Mouse (Mus musculus): ENCODE results near the gene Ptpra. TPM values are rescaled to one million over a fixed set of nuclear protein-coding genes. Genes with fewer than 3 reads are reported as not detected.

Gene Ptpra
- polyA plus RNA-seq, 1 experiment, result 57.9 TPM

GRCm38 (mm10) chr2:130429851-130430250, 20.2 kb upstream of the Ptpra start:
- peaks cover 62% of the 10 kb centered on the region for H3K79me2 ChIP-seq (ENCODE audit: control insufficient read depth, insufficient read depth)
- TF ChIP-seq TCF3 (IDR thresholded peaks at IDR 0.05; ENCODE audit: insufficient read length, low read depth) (no peak), TCF12 (IDR thresholded peaks at IDR 0.05; ENCODE audit: insufficient read depth, poor library complexity, severe bottlenecking) (no peak), REST (IDR thresholded peaks at IDR 0.05; ENCODE audit: insufficient read depth, insufficient read length) (no peak)

DNA sequence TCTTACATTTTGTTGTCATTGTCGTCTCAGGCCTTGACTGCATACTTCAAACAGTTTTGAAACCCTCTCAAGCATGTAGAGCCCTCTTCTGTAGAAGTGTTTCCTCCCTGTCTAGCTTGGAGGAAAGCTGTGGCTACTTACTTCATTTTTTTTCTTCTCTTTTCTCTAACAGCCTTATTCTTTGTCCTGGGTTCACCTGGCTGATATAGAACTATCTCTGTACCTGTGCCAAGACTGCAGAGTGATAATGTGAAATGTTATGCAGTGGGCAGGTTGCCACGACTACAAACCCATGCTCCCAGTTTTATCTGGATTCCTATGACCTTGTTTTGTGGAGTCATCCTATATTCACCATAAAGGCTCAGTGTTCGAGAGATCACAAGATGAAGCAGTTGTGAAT, 19.6 kb upstream of the Ptpra start:
- Histone ChIP-seq H3K79me2 (ENCODE audit: control insufficient read depth, insufficient read depth) (peaks cover 62% of the 10 kb centered on the region), H3K4me2 (ENCODE audit: low read depth) (no peak overlapping the region), H3K27me3 (ENCODE audit: control insufficient read depth, insufficient read depth, insufficient read length) (no peaks in the 10 kb centered on the region), H3ac (ENCODE audit: control insufficient read depth, insufficient read length) (no peak overlapping the region), H3K36me3 (ENCODE audit: control insufficient read depth, insufficient read depth) (no peaks in the 10 kb centered on the region), H3K4me3 (no peak overlapping the region)
- TF ChIP-seq TCF12 (IDR thresholded peaks at IDR 0.05; ENCODE audit: insufficient read depth, poor library complexity, severe bottlenecking) (no peak), E2F4 (IDR thresholded peaks at IDR 0.05; ENCODE audit: insufficient read depth) (no peak), MYOG (IDR thresholded peaks at IDR 0.05; ENCODE audit: control insufficient read depth in 1 of 3, insufficient read depth in 1 of 3, insufficient read length in 2 of 3, low read depth in 2 of 3) (no peak), MAX (IDR thresholded peaks at IDR 0.05; ENCODE audit: low read depth) (no peak), POLR2A (IDR thresholded peaks at IDR 0.05; ENCODE audit: insufficient read length, low read depth) (no peak), MYOD1 (IDR thresholded peaks at IDR 0.05; ENCODE audit: control insufficient read depth in 1 of 3, insufficient read length in 2 of 3, low read depth in 2 of 3) (no peak), USF1 (IDR thresholded peaks at IDR 0.05; ENCODE audit: low read depth) (no peak), POLR2AphosphoS2 (IDR thresholded peaks at IDR 0.05; ENCODE audit: insufficient read length, low read depth) (no peak)

More at GRCm38 (mm10) chr2:130429851-130430250, 20.2 kb upstream of the Ptpra start:
- H3K36me3 ChIP-seq (ENCODE audit: control insufficient read depth, insufficient read depth), result no peaks in the 10 kb centered on the region
- no peak overlapping the region for H3K4me2 ChIP-seq (ENCODE audit: low read depth)
- no peaks in the 10 kb centered on the region for H3K27me3 ChIP-seq (ENCODE audit: control insufficient read depth, insufficient read depth, insufficient read length)
- H3ac ChIP-seq (ENCODE audit: control insufficient read depth, insufficient read length), result no peak overlapping the region
- no peak overlapping the region for H3K4me3 ChIP-seq

DNA sequence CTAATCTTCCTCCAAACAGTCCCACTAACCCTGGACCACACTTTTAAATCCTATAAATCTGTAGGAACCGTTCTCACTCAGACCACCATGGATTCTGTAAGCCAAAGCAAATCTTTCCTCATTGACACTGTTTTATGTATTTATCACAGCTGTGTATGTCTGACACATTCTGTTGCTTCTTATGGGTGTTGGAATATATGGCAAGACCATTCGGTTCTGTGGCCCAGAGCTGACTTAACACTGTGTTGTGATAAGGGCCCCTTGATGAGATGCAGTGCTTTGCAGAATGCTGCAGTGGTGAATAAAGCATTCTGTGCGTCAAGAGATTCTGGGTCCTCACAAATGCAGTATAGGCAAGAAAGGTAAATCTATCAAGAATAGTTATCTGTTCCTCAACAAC, 17.9 kb upstream of the Ptpra start:
- Histone ChIP-seq H3K4me2 (ENCODE audit: low read depth) (no peak overlapping the region), H3K27me3 (ENCODE audit: control insufficient read depth, insufficient read depth, insufficient read length) (no peaks in the 10 kb centered on the region), H3K79me2 (ENCODE audit: control insufficient read depth, insufficient read depth) (peaks cover 56% of the 10 kb centered on the region), H3K36me3 (ENCODE audit: control insufficient read depth, insufficient read depth) (no peaks in the 10 kb centered on the region), H3ac (ENCODE audit: control insufficient read depth, insufficient read length) (no peak overlapping the region), H3K4me3 (no peak overlapping the region)
- TF ChIP-seq SRF (IDR thresholded peaks at IDR 0.05; ENCODE audit: control insufficient read depth, insufficient read length, low read depth) (no peak), MYOD1 (IDR thresholded peaks at IDR 0.05; ENCODE audit: control insufficient read depth in 1 of 3, insufficient read length in 2 of 3, low read depth in 2 of 3) (no peak), E2F4 (IDR thresholded peaks at IDR 0.05; ENCODE audit: insufficient read depth) (no peak), CEBPB (IDR thresholded peaks at IDR 0.05; ENCODE audit: insufficient read depth, poor library complexity, severe bottlenecking) (no peak), MYOG (IDR thresholded peaks at IDR 0.05; ENCODE audit: control insufficient read depth in 1 of 3, insufficient read depth in 1 of 3, insufficient read length in 2 of 3, low read depth in 2 of 3) (no peak)

GRCm38 (mm10) chr2:130433152-130433551, 16.9 kb upstream of the Ptpra start:
- no peak for TF ChIP-seq REST (IDR thresholded peaks at IDR 0.05; ENCODE audit: insufficient read depth, insufficient read length)
- no peak for TF ChIP-seq E2F4 (IDR thresholded peaks at IDR 0.05; ENCODE audit: insufficient read depth)
- H3K27me3 ChIP-seq (ENCODE audit: control insufficient read depth, insufficient read depth, insufficient read length), result no peaks in the 10 kb centered on the region
- peaks cover 1% of the 10 kb centered on the region for H3K36me3 ChIP-seq (ENCODE audit: control insufficient read depth, insufficient read depth)
- no peak overlapping the region for H3K4me2 ChIP-seq (ENCODE audit: low read depth)
- no peak overlapping the region for H3K4me3 ChIP-seq
- H3ac ChIP-seq (ENCODE audit: control insufficient read depth, insufficient read length), result no peak overlapping the region
- H3K79me2 ChIP-seq (ENCODE audit: control insufficient read depth, insufficient read depth), result peaks cover 47% of the 10 kb centered on the region

DNA sequence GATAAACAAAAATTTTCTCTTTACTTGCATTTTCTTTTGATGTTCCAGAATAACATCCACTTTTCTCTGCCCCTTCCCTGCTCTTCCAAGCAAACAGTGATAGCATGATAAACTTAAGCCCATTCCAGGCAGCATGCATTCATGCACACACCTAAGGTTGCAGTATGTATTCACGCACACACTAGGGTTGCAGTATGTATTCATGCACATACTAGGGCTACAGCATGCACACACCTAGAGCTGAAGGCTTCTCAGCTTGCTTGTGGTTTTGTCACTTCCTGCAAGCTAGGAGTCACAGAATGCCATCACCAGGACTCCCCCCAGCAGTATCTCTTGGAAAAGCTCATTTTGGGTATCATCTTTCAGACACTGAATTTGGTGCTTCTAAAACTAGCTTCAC, 13.3 kb upstream of the Ptpra start:
- Histone ChIP-seq H3K36me3 (ENCODE audit: control insufficient read depth, insufficient read depth) (peaks cover 35% of the 10 kb centered on the region), H3K4me3 (no peak overlapping the region), H3K27me3 (ENCODE audit: control insufficient read depth, insufficient read depth, insufficient read length) (no peaks in the 10 kb centered on the region), H3K4me2 (ENCODE audit: low read depth) (no peak overlapping the region), H3ac (ENCODE audit: control insufficient read depth, insufficient read length) (no peak overlapping the region), H3K79me2 (ENCODE audit: control insufficient read depth, insufficient read depth) (peaks cover 42% of the 10 kb centered on the region)
- TF ChIP-seq REST (IDR thresholded peaks at IDR 0.05; ENCODE audit: insufficient read depth, insufficient read length) (no peak), CEBPB (IDR thresholded peaks at IDR 0.05; ENCODE audit: insufficient read depth, poor library complexity, severe bottlenecking) (no peak), MYOG (IDR thresholded peaks at IDR 0.05; ENCODE audit: control insufficient read depth in 1 of 3, insufficient read depth in 1 of 3, insufficient read length in 2 of 3, low read depth in 2 of 3) (no peak)

DNA sequence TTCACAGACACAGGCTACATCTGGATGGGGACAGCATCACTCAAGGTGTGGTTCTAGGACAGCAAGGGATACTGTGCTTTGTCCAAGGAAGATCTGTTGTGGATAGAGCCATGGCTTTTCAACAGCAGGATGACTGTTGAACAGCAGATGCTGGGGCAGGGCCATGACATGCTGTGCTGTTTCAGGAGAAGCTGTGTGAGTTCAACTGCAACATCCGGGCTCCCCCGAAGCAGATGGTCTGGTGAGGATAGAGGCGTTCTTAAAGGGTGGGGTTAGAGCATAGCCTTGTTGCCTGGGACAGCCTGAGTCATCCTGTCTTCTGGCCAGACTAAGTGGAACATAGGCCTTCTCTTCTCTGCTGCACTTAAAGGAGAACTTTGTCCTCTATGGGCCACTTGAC, 11.2 kb upstream of the Ptpra start:
- Histone ChIP-seq H3K4me2 (ENCODE audit: low read depth) (no peak overlapping the region), H3K27me3 (ENCODE audit: control insufficient read depth, insufficient read depth, insufficient read length) (no peaks in the 10 kb centered on the region), H3ac (ENCODE audit: control insufficient read depth, insufficient read length) (no peak overlapping the region), H3K79me2 (ENCODE audit: control insufficient read depth, insufficient read depth) (peaks cover 25% of the 10 kb centered on the region), H3K4me3 (no peak overlapping the region), H3K36me3 (ENCODE audit: control insufficient read depth, insufficient read depth) (peaks cover 48% of the 10 kb centered on the region)
- TF ChIP-seq MYOG (IDR thresholded peaks at IDR 0.05; ENCODE audit: control insufficient read depth in 1 of 3, insufficient read depth in 1 of 3, insufficient read length in 2 of 3, low read depth in 2 of 3), result no peak

All from myocyte (in vitro differentiated cells).